Mouse (Mus musculus) testis, adult 2 months (tissue): Measurements from ENCODE around the gene 4933415A04Rik.

Experiments used
- CTCF ChIP-seq: fragments of 200-500 bp; IDR thresholded peaks from 2 replicates; pipeline ENCODE4 v1.5.1; 2012; ENCODE audit warnings: low read depth, mild to moderate bottlenecking, inconsistent platforms, low read length, moderate library complexity; ENCODE audit not compliant: control insufficient read depth, insufficient read depth, insufficient replicate concordance
- POLR2A ChIP-seq: fragments of 200-500 bp; IDR thresholded peaks from 2 replicates; pipeline ENCODE4 v1.6.1; 2012; ENCODE audit warnings: low read depth, mild to moderate bottlenecking, inconsistent platforms, low read length, moderate library complexity; ENCODE audit not compliant: control insufficient read depth

DNA sequence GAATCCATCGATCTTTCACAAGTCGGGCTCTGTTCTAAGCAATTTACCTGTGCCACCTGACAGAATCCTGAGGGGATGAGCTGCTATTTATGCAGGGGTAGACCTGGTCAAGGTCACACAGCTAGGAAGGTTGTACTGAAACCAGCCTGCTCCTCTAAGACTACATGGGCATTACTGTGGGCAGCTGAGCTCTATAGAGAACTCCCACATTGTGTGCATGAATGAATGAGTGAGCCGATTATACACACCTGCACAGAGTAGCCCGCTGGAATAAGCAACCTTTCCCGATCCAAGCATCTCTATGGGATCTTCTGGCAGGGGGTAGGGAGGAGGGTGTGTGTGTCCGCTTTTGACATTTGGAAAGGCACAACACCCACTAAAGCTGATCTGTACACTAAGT, 46.3 kb downstream of the 4933415A04Rik start:
- no peak for TF ChIP-seq POLR2A
- no peak for TF ChIP-seq CTCF
